In the genomic region with DNA sequence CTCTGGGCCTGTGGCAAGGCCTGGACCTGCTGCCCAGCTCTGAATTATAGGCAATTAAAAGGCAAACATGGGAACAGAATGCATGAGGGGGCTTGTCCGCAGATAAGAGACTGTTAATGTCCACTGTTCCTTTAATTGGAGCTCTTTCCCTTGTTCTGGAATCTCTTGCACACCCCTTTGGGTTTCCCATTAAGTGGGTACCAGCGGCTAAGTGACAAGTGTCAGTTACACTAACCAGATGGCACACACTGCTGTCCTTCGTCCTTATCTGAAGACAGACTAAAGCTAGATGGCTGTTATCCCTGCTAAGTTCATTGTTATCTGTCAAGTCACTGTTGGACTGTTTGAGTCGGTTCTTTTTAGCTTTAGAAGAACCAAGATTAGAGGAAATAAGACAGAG, we compare ENCODE assay signal across 28 mouse cellular contexts.
DNase-seq lines count a peak whose midpoint lies in the region; ATAC-seq and TF ChIP-seq lines count a peak whose summit lies in the region.
"Had no signal": no experiment of that assay in that cellular context is flagged by ENCODE, and none has a peak within 500 bp of the region (broad histone marks: within the 10 kb centered on the region; RNA-seq: fewer than 3 reads in every experiment).

No protein-coding gene starts in this region.

- DNase-seq in heart, embryonic 10.5 days (ENCODE audit: low spot score) = no peak
- no peak for DNase-seq in heart, adult 8-10 months (ENCODE audit: low spot score)
- DNase-seq in heart, postnatal 4 days = no peak
- DNase-seq in heart, postnatal 14 days = no peak
- peak; percentile 40 for DNase-seq in MN1 (ENCODE audit: low spot score)
- DNase-seq in gastrocnemius, adult 2 months = no peak
- DNase-seq: adrenal gland, adult 8-10 months; adrenal gland, postnatal 25 days; cerebellum, adult 11-12 months; cerebellum, adult 8-10 months; cerebellum, postnatal 10 days; cerebellum, postnatal 36 days; forebrain, postnatal 0 days; gastrocnemius, postnatal 25 days; kidney, adult 11 months; kidney, adult 8-10 months had no signal

- no peak for ATAC-seq in heart, embryonic 13.5 days (ENCODE audit: extremely low read depth, insufficient number of reproducible peaks, low FRiP score, low TSS enrichment)
- peak; percentile 60; the same call in 1 of the 2 replicates for ATAC-seq in heart, embryonic 16.5 days (replicated peaks; ENCODE audit: extremely low read depth, insufficient read depth, low FRiP score)
- ATAC-seq: activated CD4-positive, CD25-positive, alpha-beta regulatory T cell, adult 4 months; CD4-positive, CD25-positive, alpha-beta regulatory T cell, adult 4 months; forebrain, embryonic 14.5 days; forebrain, postnatal 0 days; hindbrain, embryonic 16.5 days; intestine, embryonic 15.5 days had no signal

- H3K4me3 ChIP-seq in heart, embryonic 10.5 days = no peak overlapping the region
- no peak overlapping the region for H3K4me3 ChIP-seq in heart, embryonic 13.5 days
- no peak overlapping the region for H3K4me3 ChIP-seq in heart, embryonic 16.5 days (ENCODE audit: low read length)
- H3K4me3 ChIP-seq in gastrocnemius, adult 2 months = no peak overlapping the region
- H3K4me3 ChIP-seq: embryonic facial prominence, embryonic 12.5 days; embryonic facial prominence, embryonic 15.5 days; hindbrain, embryonic 10.5 days; hindbrain, embryonic 13.5 days; intestine, embryonic 15.5 days; kidney, embryonic 15.5 days had no signal

- H3K27ac ChIP-seq in heart, embryonic 10.5 days = peak overlapping the region; percentile 56; the same call in 1 of the 2 replicates
- H3K27ac ChIP-seq in heart, embryonic 13.5 days (replicated peaks) = peak overlapping the region; percentile 42
- no peak overlapping the region; the same call in 1 of the 2 replicates for H3K27ac ChIP-seq in heart, embryonic 16.5 days (ENCODE audit: low read length)
- no peak overlapping the region for H3K27ac ChIP-seq in gastrocnemius, adult 2 months
- H3K27ac ChIP-seq: embryonic facial prominence, embryonic 12.5 days; embryonic facial prominence, embryonic 15.5 days; hindbrain, embryonic 10.5 days; hindbrain, embryonic 13.5 days; intestine, embryonic 15.5 days; kidney, embryonic 15.5 days had no signal

- H3K4me2 ChIP-seq in heart, embryonic 13.5 days = peak overlapping the region; percentile 25; the same call in 1 of the 2 replicates
- H3K4me2 ChIP-seq in heart, embryonic 16.5 days (ENCODE audit: low read depth, low read length) = no peak overlapping the region
- H3K4me2 ChIP-seq: embryonic facial prominence, embryonic 12.5 days; embryonic facial prominence, embryonic 15.5 days; hindbrain, embryonic 13.5 days; intestine, embryonic 15.5 days; kidney, embryonic 15.5 days had no signal

- peaks cover 30% of the 10 kb centered on the region for H3K4me1 ChIP-seq in heart, embryonic 10.5 days
- H3K4me1 ChIP-seq in heart, embryonic 13.5 days = peaks cover 27% of the 10 kb centered on the region
- peaks cover 10% of the 10 kb centered on the region for H3K4me1 ChIP-seq in heart, embryonic 16.5 days (ENCODE audit: control insufficient read depth, insufficient read depth, low read length)
- H3K4me1 ChIP-seq: embryonic facial prominence, embryonic 12.5 days; embryonic facial prominence, embryonic 15.5 days; intestine, embryonic 15.5 days; kidney, embryonic 15.5 days had no signal

- H3K27me3 ChIP-seq in heart, embryonic 10.5 days (ENCODE audit: insufficient read depth, poor library complexity, severe bottlenecking) = no peaks in the 10 kb centered on the region
- H3K27me3 ChIP-seq in heart, embryonic 13.5 days (replicated peaks) = no peaks in the 10 kb centered on the region
- H3K27me3 ChIP-seq in heart, embryonic 16.5 days (ENCODE audit: control insufficient read depth, insufficient read depth, low read length) = no peaks in the 10 kb centered on the region
- H3K27me3 ChIP-seq: embryonic facial prominence, embryonic 12.5 days; hindbrain, embryonic 13.5 days; intestine, embryonic 15.5 days; kidney, embryonic 15.5 days had no signal

- 14% methylated on average over 4 of the region's 4 CpGs for WGBS in heart, embryonic 10.5 days
- WGBS in heart, embryonic 13.5 days = 14% methylated on average over 4 of the region's 4 CpGs
- WGBS in heart, embryonic 16.5 days = 23% methylated on average over 4 of the region's 4 CpGs

- TF ChIP-seq CTCF in gastrocnemius, adult 2 months (IDR thresholded peaks at IDR 0.05) = no peak

- no peak overlapping the region for H3K9ac ChIP-seq in heart, embryonic 13.5 days
- no peak overlapping the region for H3K9ac ChIP-seq in heart, embryonic 16.5 days (ENCODE audit: low read length)
- H3K9ac ChIP-seq: embryonic facial prominence, embryonic 12.5 days; embryonic facial prominence, embryonic 15.5 days; forebrain, postnatal 0 days; hindbrain, embryonic 13.5 days; intestine, embryonic 15.5 days; kidney, embryonic 15.5 days had no signal

- intact Hi-C loops in heart, postnatal 14 days (cut with DNase I) = loop anchor here (10.0 kb wide), 2 partner anchors 279 to 1399 kb away; partner anchors contain the start of gene Slc24a2
- intact Hi-C loops in gastrocnemius, adult 2 months (cut with DNase I) = no loop called here

- no peaks in the 10 kb centered on the region for H3K36me3 ChIP-seq in heart, embryonic 10.5 days
- H3K36me3 ChIP-seq in heart, embryonic 13.5 days = no peaks in the 10 kb centered on the region
- H3K36me3 ChIP-seq in heart, embryonic 16.5 days (ENCODE audit: control insufficient read depth, insufficient read depth) = no peaks in the 10 kb centered on the region
- H3K36me3 ChIP-seq: embryonic facial prominence, embryonic 12.5 days; embryonic facial prominence, embryonic 15.5 days; hindbrain, embryonic 10.5 days; hindbrain, embryonic 13.5 days; intestine, embryonic 15.5 days; kidney, embryonic 15.5 days had no signal

- H3K9me3 ChIP-seq in heart, embryonic 10.5 days = no peaks in the 10 kb centered on the region
- no peaks in the 10 kb centered on the region for H3K9me3 ChIP-seq in heart, embryonic 13.5 days
- H3K9me3 ChIP-seq in heart, embryonic 16.5 days (replicated peaks; ENCODE audit: control insufficient read depth, low read length) = no peaks in the 10 kb centered on the region
- H3K9me3 ChIP-seq: embryonic facial prominence, embryonic 12.5 days; embryonic facial prominence, embryonic 15.5 days; hindbrain, embryonic 10.5 days; hindbrain, embryonic 13.5 days; intestine, embryonic 15.5 days; kidney, embryonic 15.5 days had no signal

Comparison
In these comparisons a context has a peak if more than half of its experiments do, and no peak if none do; other contexts are left out.
1. H3K27ac ChIP-seq: peak in heart, embryonic 10.5 days (single experiment) and heart, embryonic 13.5 days (single experiment); none in heart, embryonic 16.5 days (single experiment) and gastrocnemius, adult 2 months (single experiment).